Mouse (Mus musculus) kidney, embryonic 14.5 days (tissue): ENCODE measurements around the gene Lzts2. TPM values are rescaled to one million over a fixed set of nuclear protein-coding genes. Genes with fewer than 3 reads are reported as not detected.

Experiments
- ATAC-seq: fragments of 200-750 bp; cut with Nextera tagmentation; 2 replicates; pipeline ENCODE4 v1.8.0; 2017; ENCODE audit warnings: moderate number of reproducible peaks, mild to moderate bottlenecking, moderate TSS enrichment, moderate library complexity; ENCODE audit not compliant: low FRiP score, low TSS enrichment
- H3K27ac ChIP-seq: fragments of 300-500 bp; sonication (generic); 2 replicates; pipeline ENCODE4 v1.5.1; 2014; ENCODE audit warnings: low read depth, mild to moderate bottlenecking, low read length, moderate library complexity, mixed read lengths
- H3K27me3 ChIP-seq: fragments of 300-500 bp; sonication (generic); 2 replicates; pipeline ENCODE4 v1.6.1; 2014; ENCODE audit warnings: mild to moderate bottlenecking, low read length; ENCODE audit not compliant: control insufficient read depth, insufficient read depth
- H3K36me3 ChIP-seq: fragments of 300-500 bp; sonication (generic); 2 replicates; pipeline ENCODE4 v1.6.1; 2014; ENCODE audit warnings: low read length, mixed read lengths; ENCODE audit not compliant: control insufficient read depth, insufficient read depth
- H3K4me1 ChIP-seq: fragments of 300-500 bp; sonication (generic); 2 replicates; pipeline ENCODE4 v1.6.1; 2014; ENCODE audit warnings: low read length, mixed read lengths; ENCODE audit not compliant: control insufficient read depth, insufficient read depth
- H3K4me2 ChIP-seq: fragments of 300-500 bp; sonication (generic); replicated peaks from 2 replicates; pipeline ENCODE4 v1.6.1; 2014; ENCODE audit warnings: low read depth, mild to moderate bottlenecking, low read length
- H3K4me3 ChIP-seq: fragments of 300-500 bp; sonication (generic); 2 replicates; pipeline ENCODE4 v1.5.1; 2014; ENCODE audit warnings: mild to moderate bottlenecking, low read length
- H3K9ac ChIP-seq: fragments of 300-500 bp; sonication (generic); 2 replicates; pipeline ENCODE4 v1.6.1; 2014; ENCODE audit warnings: low read depth, mild to moderate bottlenecking, low read length, moderate library complexity
- H3K9me3 ChIP-seq: fragments of 300-500 bp; sonication (generic); 2 replicates; pipeline ENCODE4 v1.6.1; 2016; ENCODE audit warnings: low read length; ENCODE audit not compliant: control insufficient read depth
- WGBS: fragments of 180-500 bp; shearing (Covaris S2); extraction: QIAGEN DNeasy Blood & Tissue Kit; methylation state at CpG from one replicate; pipeline ENCODE4 v1.1.7; 2014; 5-methylcytosine and 5-hydroxymethylcytosine counted together
- polyA plus RNA-seq: library from polyadenylated mRNA; unstranded; fragments of >200 nt; fragmentation: Nextera tagmentation; extraction: Ambion mirVana; gene quantifications from 2 replicates; pipeline ENCODE4 v1.2.1, GENCODE M21; 2014

Lzts2 gene
- polyA plus RNA-seq, 1 experiment from 2014 or later: 68.2 TPM

GRCm38 (mm10) chr19:45047935-45048643 is 33.9 kb downstream of the Lzts2 start:
- H3K4me2 ChIP-seq: peak overlapping the region; percentile 86
- 38% methylated on average over 11 of the region's 11 CpGs for WGBS
- ATAC-seq: peak; percentile 46
- H3K9ac ChIP-seq: peak overlapping the region; percentile 60
- peak overlapping the region; percentile 46 for H3K4me3 ChIP-seq
- peaks cover 27% of the 10 kb centered on the region for H3K4me1 ChIP-seq
- H3K36me3 ChIP-seq: peaks cover 11% of the 10 kb centered on the region; the same call in 1 of the 2 replicates
- peaks cover 13% of the 10 kb centered on the region for H3K27me3 ChIP-seq
- H3K27ac ChIP-seq: peak overlapping the region; percentile 81
- no peaks in the 10 kb centered on the region for H3K9me3 ChIP-seq

GRCm38 (mm10) chr19:45048644-45049365 is 34.6 kb downstream of the Lzts2 start:
- Histone ChIP-seq H3K27me3 (peaks cover 13% of the 10 kb centered on the region), H3K4me3 (peak overlapping the region; percentile 46; the same call in 1 of the 2 replicates), H3K9me3 (no peaks in the 10 kb centered on the region), H3K4me2 (peak overlapping the region; percentile 86; the same call in 1 of the 2 replicates), H3K27ac (peak overlapping the region; percentile 81; the same call in 1 of the 2 replicates), H3K4me1 (peaks cover 27% of the 10 kb centered on the region), H3K9ac (no peak overlapping the region), H3K36me3 (peaks cover 11% of the 10 kb centered on the region; the same call in 1 of the 2 replicates)
- WGBS: 78% methylated on average over 12 of the region's 12 CpGs
- ATAC-seq: no peak

DNA sequence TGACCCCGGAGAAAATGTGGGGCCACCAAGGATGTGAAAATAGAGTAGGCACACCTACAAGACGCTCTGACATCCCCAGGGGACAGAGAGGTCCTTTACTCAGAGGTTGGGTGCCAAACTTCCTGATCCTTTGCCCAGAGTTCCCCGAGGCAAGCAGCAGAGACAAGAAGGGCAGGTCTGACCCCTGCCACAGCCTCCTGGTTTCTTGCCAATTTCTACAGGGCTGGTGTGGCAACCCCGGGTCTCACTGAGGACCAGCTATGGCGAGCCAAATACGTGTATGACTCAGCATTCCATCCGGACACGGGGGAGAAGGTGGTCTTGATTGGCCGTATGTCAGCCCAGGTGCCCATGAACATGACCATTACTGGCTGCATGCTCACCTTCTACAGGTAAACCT is 35.3 kb downstream of the Lzts2 start:
- no peak overlapping the region for H3K4me2 ChIP-seq
- peaks cover 23% of the 10 kb centered on the region for H3K4me1 ChIP-seq
- peaks cover 11% of the 10 kb centered on the region; the same call in 1 of the 2 replicates for H3K36me3 ChIP-seq
- no peak overlapping the region for H3K9ac ChIP-seq
- ATAC-seq: no peak
- H3K9me3 ChIP-seq: no peaks in the 10 kb centered on the region
- peaks cover 10% of the 10 kb centered on the region for H3K27me3 ChIP-seq
- 84% methylated on average over 9 of the region's 9 CpGs for WGBS
- H3K27ac ChIP-seq: no peak overlapping the region
- H3K4me3 ChIP-seq: no peak overlapping the region

DNA sequence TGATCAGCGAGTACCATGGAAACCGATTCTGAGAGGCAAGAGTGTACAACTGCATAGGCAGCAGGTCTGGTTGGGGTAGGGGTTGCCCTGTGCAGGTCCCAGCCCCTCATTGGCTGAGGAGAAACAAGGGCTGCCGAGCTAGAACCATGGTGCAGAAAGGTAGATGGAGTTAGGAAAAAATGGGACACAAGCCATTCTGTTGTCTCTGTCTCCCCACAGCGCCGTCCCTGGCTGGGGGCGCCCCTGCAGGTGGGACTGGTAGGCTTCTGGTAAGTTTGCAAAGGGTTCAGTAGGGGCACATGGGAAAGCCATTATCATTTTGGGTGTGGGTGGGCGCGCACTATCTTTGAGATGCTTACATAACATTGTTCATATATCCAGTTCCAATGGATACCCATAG is 39.2 kb downstream of the Lzts2 start:
- no peak overlapping the region for H3K9ac ChIP-seq
- no peaks in the 10 kb centered on the region for H3K9me3 ChIP-seq
- no peaks in the 10 kb centered on the region; the same call in 1 of the 2 replicates for H3K4me1 ChIP-seq
- H3K36me3 ChIP-seq: peaks cover 11% of the 10 kb centered on the region; the same call in 1 of the 2 replicates
- no peak overlapping the region for H3K4me3 ChIP-seq
- H3K4me2 ChIP-seq: no peak overlapping the region
- H3K27ac ChIP-seq: no peak overlapping the region
- no peaks in the 10 kb centered on the region for H3K27me3 ChIP-seq
- no peak for ATAC-seq
- 80% methylated on average over 8 of the region's 8 CpGs for WGBS

- Histone ChIP-seq H3K4me3 (no peak overlapping the region), H3K9me3 (no peaks in the 10 kb centered on the region), H3K27me3 (no peaks in the 10 kb centered on the region), H3K36me3 (peaks cover 11% of the 10 kb centered on the region; the same call in 1 of the 2 replicates), H3K27ac (no peak overlapping the region), H3K9ac (no peak overlapping the region), H3K4me2 (no peak overlapping the region), H3K4me1 (peaks cover 5% of the 10 kb centered on the region)
- WGBS: 84% methylated on average over 6 of the region's 6 CpGs
- no peak for ATAC-seq
These were observed 40.9 kb downstream of the Lzts2 start for GRCm38 (mm10) chr19:45054892-45055690.

- Histone ChIP-seq H3K4me1 (peaks cover 5% of the 10 kb centered on the region), H3K4me2 (no peak overlapping the region), H3K9me3 (no peaks in the 10 kb centered on the region), H3K27ac (no peak overlapping the region), H3K36me3 (peaks cover 7% of the 10 kb centered on the region; the same call in 1 of the 2 replicates), H3K9ac (peak overlapping the region; percentile 14; the same call in 1 of the 2 replicates), H3K27me3 (no peaks in the 10 kb centered on the region), H3K4me3 (no peak overlapping the region)
- no peak for ATAC-seq
- 32% methylated on average over 4 of the region's 4 CpGs for WGBS
These were observed 42.1 kb downstream of the Lzts2 start for GRCm38 (mm10) chr19:45056364-45056763.

- Histone ChIP-seq H3K9me3 (no peaks in the 10 kb centered on the region), H3K27me3 (no peaks in the 10 kb centered on the region), H3K4me1 (peaks cover 5% of the 10 kb centered on the region), H3K27ac (peak overlapping the region; percentile 97), H3K4me2 (peak overlapping the region; percentile 80), H3K9ac (peak overlapping the region; percentile 90), H3K36me3 (peaks cover 6% of the 10 kb centered on the region; the same call in 1 of the 2 replicates), H3K4me3 (peak overlapping the region; percentile 67)
- WGBS: 67% methylated on average over 7 of the region's 7 CpGs
- ATAC-seq: no peak
These were observed 42.9 kb downstream of the Lzts2 start for GRCm38 (mm10) chr19:45056908-45057698.

DNA sequence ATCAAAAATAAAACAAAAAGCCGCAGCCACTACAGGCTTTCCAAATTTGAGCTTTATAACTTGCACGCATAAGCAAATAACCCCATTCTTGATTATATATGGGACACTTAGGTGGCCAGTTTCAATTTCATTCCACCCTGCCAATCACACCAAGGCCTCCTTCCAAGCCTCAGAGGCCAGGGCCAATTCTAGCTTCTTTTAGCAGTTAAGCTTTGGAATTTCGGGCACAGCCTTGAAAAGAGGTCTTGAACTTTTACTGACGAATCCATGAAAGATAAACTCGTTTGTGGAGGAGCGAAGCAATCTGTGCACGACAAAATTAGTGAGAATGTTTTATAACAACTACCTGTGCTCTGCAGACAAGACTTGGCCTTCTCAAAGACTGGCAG is 43.5 kb downstream of the Lzts2 start:
- WGBS: 41% methylated on average over 7 of the region's 7 CpGs
- peak overlapping the region; percentile 80 for H3K4me2 ChIP-seq
- H3K4me1 ChIP-seq: peaks cover 5% of the 10 kb centered on the region
- H3K27ac ChIP-seq: peak overlapping the region; percentile 97
- ATAC-seq: no peak
- H3K27me3 ChIP-seq: no peaks in the 10 kb centered on the region
- H3K9me3 ChIP-seq: no peaks in the 10 kb centered on the region
- H3K36me3 ChIP-seq: peaks cover under 1% of the 10 kb centered on the region; the same call in 1 of the 2 replicates
- peak overlapping the region; percentile 67 for H3K4me3 ChIP-seq
- peak overlapping the region; percentile 90 for H3K9ac ChIP-seq
